Mouse (Mus musculus) ES-E14 (cell line): ENCODE measurements around the gene Carm1. TPM values are rescaled to one million over a fixed set of nuclear protein-coding genes. Genes with fewer than 3 reads are reported as not detected.

Experiments used
- DNase-seq: peaks from one replicate; pipeline ENCODE4 v3.0.0-alpha.2; 2013; ENCODE audit warnings: low read depth, low spot score
- H3K27ac ChIP-seq: 2 replicates; pipeline ENCODE4 v1.5.1; 2012; ENCODE audit warnings: low read depth, mild to moderate bottlenecking, low read length, moderate library complexity, mixed read lengths; ENCODE audit not compliant: poor library complexity, insufficient read depth, severe bottlenecking
- H3K36me3 ChIP-seq: 2 replicates; pipeline ENCODE4 v1.6.1; 2012; ENCODE audit warnings: mild to moderate bottlenecking, low read length, moderate library complexity, mixed read lengths; ENCODE audit not compliant: control insufficient read depth, poor library complexity, insufficient read depth, severe bottlenecking
- H3K4me1 ChIP-seq, 2 experiments: fragments of 150-350 bp in 1 of 2; sonication (generic) in 1 of 2; 2 replicates each; pipeline ENCODE4 v1.6.1; 2012; ENCODE audit warnings: low read length in 2 of 2, mild to moderate bottlenecking in 1 of 2, mixed read lengths in 1 of 2; ENCODE audit not compliant: control insufficient read depth in 2 of 2, insufficient read depth in 2 of 2, poor library complexity in 1 of 2
- H3K4me3 ChIP-seq, 2 experiments: fragments of 150-350 bp in 1 of 2; sonication (generic) in 1 of 2; 2 replicates each; pipeline ENCODE4 v1.5.1; 2012; ENCODE audit warnings: low read length in 2 of 2, low read depth in 1 of 2, mild to moderate bottlenecking in 1 of 2, mixed read lengths in 1 of 2; ENCODE audit not compliant: insufficient read depth in 1 of 2, poor library complexity in 1 of 2, severe bottlenecking in 1 of 2
- H3K9ac ChIP-seq: 2 replicates; pipeline ENCODE4 v1.6.1; 2012; ENCODE audit warnings: low read depth, mild to moderate bottlenecking, low read length, mixed read lengths; ENCODE audit not compliant: poor library complexity, insufficient read depth, severe bottlenecking
- H3K9me3 ChIP-seq: fragments of 150-350 bp; sonication (generic); 2 replicates; pipeline ENCODE4 v1.6.1; 2012; ENCODE audit warnings: low read depth, mild to moderate bottlenecking, low read length; ENCODE audit not compliant: control insufficient read depth, insufficient read depth
- CHD2 ChIP-seq: IDR thresholded peaks from 2 replicates; pipeline ENCODE4 v1.6.1; 2014; ENCODE audit warnings: mild to moderate bottlenecking, low read depth, low read length, inconsistent platforms
- HCFC1 ChIP-seq: IDR thresholded peaks from 2 replicates; pipeline ENCODE4 v1.6.1; 2012; ENCODE audit warnings: low read length, inconsistent platforms, borderline replicate concordance; ENCODE audit not compliant: insufficient read depth
- MAFK ChIP-seq: IDR thresholded peaks from 2 replicates; pipeline ENCODE4 v1.6.1; 2014; ENCODE audit warnings: mild to moderate bottlenecking, low read depth, low read length, inconsistent platforms; ENCODE audit not compliant: insufficient read depth
- ZC3H11A ChIP-seq: IDR thresholded peaks from 2 replicates; pipeline ENCODE4 v1.6.1; 2012; ENCODE audit warnings: low read depth, mild to moderate bottlenecking, inconsistent platforms, low read length, borderline replicate concordance
- ZNF384 ChIP-seq: IDR thresholded peaks from 2 replicates; pipeline ENCODE4 v1.6.1; 2012; ENCODE audit warnings: low read depth, low read length, inconsistent platforms
- in situ Hi-C, 2 experiments: fragments of 600-800 bp; cut with MboI; formaldehyde crosslinking; loops; one replicate each; pipeline ENCODE4 v1.15.1; 2025; ENCODE audit warnings: low sequenced_read_pairs in 2 of 2, inconsistent platforms in 1 of 2; ENCODE audit not compliant: unreplicated experiment in 2 of 2
- total RNA-seq: library from RNA; depleted of rRNA; stranded (reverse); fragments of 300-350 nt; gene quantifications from 2 replicates; pipeline ENCODE4 v1.2.3, GENCODE M21; 2012

The Carm1 gene
- total RNA-seq, 1 experiment = 60.0 TPM

DNA sequence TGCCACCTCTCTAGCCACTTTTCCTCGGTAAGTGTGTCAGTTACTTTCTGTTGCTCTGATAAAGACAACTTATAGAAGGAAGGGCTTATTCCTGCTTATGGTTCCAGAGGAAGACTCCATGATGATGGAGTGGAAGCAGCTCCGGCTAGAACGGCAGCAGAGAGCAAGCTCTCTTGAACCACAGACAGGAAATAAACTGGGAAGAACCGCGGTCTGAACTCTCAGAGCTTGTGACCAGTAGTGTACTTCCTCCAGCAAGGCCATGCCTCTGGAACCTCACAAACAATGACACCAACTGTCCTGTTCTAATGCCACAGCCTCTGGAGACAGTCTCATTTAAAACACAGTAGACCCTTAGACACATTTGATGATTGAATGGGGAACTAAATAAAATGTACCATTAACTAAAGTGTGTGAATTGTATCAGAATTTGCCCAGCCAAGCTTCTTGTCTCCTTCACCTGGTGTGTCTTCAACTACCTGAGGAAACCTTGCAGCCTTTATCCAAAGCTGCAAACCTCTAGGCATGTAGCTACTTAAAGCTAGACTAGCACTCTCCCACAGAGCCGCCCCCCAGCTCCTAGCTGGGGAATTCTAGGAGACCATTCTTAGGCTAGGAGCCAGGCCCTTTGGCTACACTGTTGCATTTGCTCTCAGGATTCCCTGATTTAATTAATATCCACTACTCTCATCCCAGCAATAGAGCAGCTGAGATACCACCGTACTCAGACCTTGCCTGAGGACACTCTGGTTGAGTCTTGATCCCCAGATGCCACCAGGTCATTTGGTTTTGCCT is 21.4 kb upstream of the Carm1 start:
- DNase-seq = no peak
- no peak overlapping the region for H3K4me3 ChIP-seq
- H3K9me3 ChIP-seq = no peaks in the 10 kb centered on the region
- H3K9ac ChIP-seq = no peak overlapping the region
- in situ Hi-C loops = no loop called here
- H3K4me1 ChIP-seq = peaks cover 0 to 4% of the 10 kb centered on the region in 2 experiments; a peak in 1 of 4 replicates
- no peak overlapping the region for H3K27ac ChIP-seq
- H3K36me3 ChIP-seq = no peaks in the 10 kb centered on the region
- TF ChIP-seq ZC3H11A (no peak), CHD2 (no peak), HCFC1 (no peak), MAFK (no peak), ZNF384 (no peak)

DNA sequence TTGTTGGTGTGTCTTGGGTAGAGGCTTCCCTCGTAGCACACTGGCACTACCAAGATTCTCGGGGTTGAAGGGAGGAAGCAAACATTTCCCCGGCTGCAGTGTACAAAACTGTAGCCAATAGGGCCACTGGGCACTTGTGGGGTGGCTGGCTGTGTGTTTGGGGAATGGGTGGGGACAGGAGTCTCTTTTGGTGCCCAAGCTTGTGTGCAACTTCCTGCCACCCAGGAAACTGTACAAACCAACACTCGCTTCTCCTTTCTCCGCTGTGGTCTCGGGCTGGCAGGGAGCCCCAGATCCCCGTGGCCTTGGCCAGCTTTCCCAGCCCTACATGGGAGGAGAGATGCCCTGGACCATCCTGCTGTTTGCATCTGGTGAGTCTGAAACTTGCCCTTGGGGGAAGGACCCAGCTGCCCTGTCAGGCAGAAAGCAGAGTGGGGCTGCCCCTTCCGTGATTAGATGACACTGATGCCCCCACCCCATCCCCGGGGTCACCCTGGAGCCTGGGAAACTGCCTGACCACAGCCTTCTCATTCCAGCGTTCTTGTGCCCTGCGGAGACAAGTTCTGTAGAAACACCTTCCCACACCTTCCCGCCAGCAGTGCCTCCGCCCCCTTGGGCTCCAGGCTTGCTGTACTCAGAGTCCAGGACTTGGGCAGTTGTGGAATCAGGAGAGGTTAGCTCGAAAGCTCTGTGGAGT is 20.6 kb upstream of the Carm1 start, which contains the start of gene AB124611:
Gene AB124611, plus strand, starts transcription at position 240 of the 697 bp plus-strand sequence.
- H3K4me1 ChIP-seq = peaks cover 0 to 4% of the 10 kb centered on the region in 2 experiments; a peak in 1 of 4 replicates
- no peaks in the 10 kb centered on the region for H3K9me3 ChIP-seq
- TF ChIP-seq CHD2 (no peak), MAFK (no peak), ZNF384 (no peak), HCFC1 (no peak), ZC3H11A (no peak)
- H3K27ac ChIP-seq = no peak within 1 kb of the TSS
- in situ Hi-C loops = no loop called here
- peak within 1 kb of the TSS; percentile 29; the same call in 1 of the 2 replicates for H3K9ac ChIP-seq
- no peaks in the 10 kb centered on the region for H3K36me3 ChIP-seq
- DNase-seq = no peak
- no peak within 1 kb of the TSS for H3K4me3 ChIP-seq

DNA sequence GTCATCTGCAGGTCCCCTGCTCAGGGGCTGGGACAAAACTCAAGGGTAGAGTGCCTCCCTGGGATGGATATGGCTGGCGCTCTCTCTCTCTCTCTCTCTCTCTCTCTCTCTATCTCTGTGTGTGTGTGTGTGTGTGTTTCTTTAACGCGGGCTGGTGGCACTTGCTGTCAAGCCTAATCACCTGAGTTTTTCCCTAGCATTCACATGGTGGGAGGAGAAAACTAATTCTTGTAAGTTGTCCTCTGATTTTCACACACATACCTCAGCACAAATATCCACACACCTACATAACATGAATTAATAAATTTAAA is 20.1 kb upstream of the Carm1 start:
- Histone ChIP-seq H3K9ac (no peak overlapping the region; the same call in 1 of the 2 replicates), H3K36me3 (no peaks in the 10 kb centered on the region)

DNA sequence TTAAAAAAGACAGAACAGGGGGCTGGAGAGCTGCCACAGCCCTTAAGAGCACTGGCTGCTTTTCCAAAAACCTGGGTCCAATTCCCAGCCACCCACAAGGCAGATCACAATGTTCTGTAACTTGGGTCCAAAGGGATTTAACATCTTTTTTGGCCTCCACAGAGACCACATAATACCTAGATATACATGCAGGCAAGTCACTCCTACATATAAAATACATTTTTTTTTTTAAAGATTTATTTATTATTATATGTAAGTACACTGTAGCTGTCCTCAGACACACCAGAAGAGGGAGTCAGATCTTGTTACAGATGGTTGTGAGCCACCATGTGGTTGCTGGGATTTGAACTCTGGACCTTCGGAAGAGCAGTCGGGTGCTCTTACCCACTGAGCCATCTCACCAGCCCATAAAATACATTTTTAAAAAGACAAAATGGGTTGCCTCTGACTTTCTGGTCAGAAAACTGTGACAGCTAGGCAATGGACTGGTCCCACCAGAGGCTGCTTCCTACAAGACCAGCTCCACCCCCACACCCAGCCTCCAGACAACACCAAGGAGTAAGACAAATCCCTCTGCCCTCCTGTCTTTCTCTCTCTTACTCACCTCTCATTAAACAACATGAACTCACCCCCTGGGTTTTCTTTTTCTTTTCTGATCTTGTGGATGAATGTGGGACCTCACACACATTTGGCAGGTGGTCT is 19.4 kb upstream of the Carm1 start:
- H3K9ac ChIP-seq = no peak overlapping the region
- no peak overlapping the region for H3K4me3 ChIP-seq
- DNase-seq = no peak
- H3K27ac ChIP-seq = no peak overlapping the region
- H3K4me1 ChIP-seq = peaks cover 0 to 4% of the 10 kb centered on the region in 2 experiments; a peak in 1 of 4 replicates
- TF ChIP-seq ZC3H11A = no peak
- no peak for TF ChIP-seq MAFK
- H3K9me3 ChIP-seq = no peaks in the 10 kb centered on the region
- H3K36me3 ChIP-seq = no peaks in the 10 kb centered on the region
- in situ Hi-C loops = no loop called here

More for the DNA sequence above, 20.1 kb upstream of the Carm1 start:
- Histone ChIP-seq H3K27ac (no peak overlapping the region), H3K4me3 (no peak overlapping the region), H3K4me1 (peaks cover 0 to 4% of the 10 kb centered on the region in 2 experiments; a peak in 1 of 4 replicates), H3K9me3 (no peaks in the 10 kb centered on the region)
- DNase-seq = no peak
- TF ChIP-seq ZNF384 = no peak
- no peak for TF ChIP-seq HCFC1
- TF ChIP-seq CHD2 = no peak
- TF ChIP-seq ZC3H11A = no peak
- no peak for TF ChIP-seq MAFK
- in situ Hi-C loops = no loop called here
